Comparison of ENCODE assay signal across 24 mouse cellular contexts in the genomic region with DNA sequence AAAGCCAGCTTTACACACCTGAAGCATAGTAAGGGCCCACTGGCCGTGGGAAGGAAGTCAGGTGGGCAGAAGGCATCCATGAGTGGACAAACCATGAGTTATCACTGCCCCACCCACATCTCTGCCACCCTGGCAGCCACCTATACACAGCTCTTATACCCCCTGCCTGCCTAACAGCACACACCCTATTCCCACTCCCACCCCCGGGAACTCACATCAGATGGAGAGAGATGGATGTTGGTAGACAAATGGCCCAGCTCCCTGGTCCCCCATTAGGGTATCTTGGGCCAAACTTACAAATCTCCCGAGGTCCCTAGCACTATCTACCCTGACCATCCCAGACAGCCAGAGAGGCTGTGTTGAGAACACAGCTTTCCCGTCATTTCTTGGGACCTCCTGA.
"Had no signal": no experiment of that assay in that cellular context is flagged by ENCODE, and none has a peak within 500 bp of the region (broad histone marks: within the 10 kb centered on the region; RNA-seq: fewer than 3 reads in every experiment).

No protein-coding gene starts in this region.

- DNase-seq: cerebellum, adult 2 months; cerebellum, adult 8-10 months; cerebellum, adult 9-10 months; cerebellum, adult 9-11 months; cerebellum, postnatal 10 days; cerebellum, postnatal 14 days; cerebellum, postnatal 25 days; cerebellum, postnatal 36 days; embryo, embryonic 11 days; forebrain, postnatal 0 days; gastrocnemius, postnatal 10 days; gastrocnemius, postnatal 14 days; gastrocnemius, postnatal 36 days; heart, adult 18-20 months; heart, adult 2 months had no signal

- H3K9me3 ChIP-seq: embryonic facial prominence, embryonic 12.5 days; embryonic facial prominence, embryonic 13.5 days; embryonic facial prominence, embryonic 15.5 days; forebrain, embryonic 10.5 days; forebrain, embryonic 12.5 days; forebrain, embryonic 13.5 days; forebrain, embryonic 15.5 days; heart, embryonic 10.5 days had no signal

- H3K4me3 ChIP-seq: embryonic facial prominence, embryonic 12.5 days; embryonic facial prominence, embryonic 13.5 days; embryonic facial prominence, embryonic 15.5 days; erythroblast, embryonic 14.5 days; forebrain, embryonic 10.5 days; forebrain, embryonic 12.5 days; forebrain, embryonic 13.5 days; forebrain, embryonic 15.5 days; heart, adult 2 months; heart, embryonic 10.5 days had no signal

- H3K27ac ChIP-seq: embryonic facial prominence, embryonic 12.5 days; forebrain, embryonic 12.5 days; forebrain, embryonic 13.5 days; forebrain, embryonic 15.5 days; heart, adult 2 months; heart, embryonic 10.5 days had no signal

- H3K27me3 ChIP-seq: embryonic facial prominence, embryonic 12.5 days; embryonic facial prominence, embryonic 13.5 days; embryonic facial prominence, embryonic 15.5 days; forebrain, embryonic 15.5 days had no signal

- H3K36me3 ChIP-seq: embryonic facial prominence, embryonic 12.5 days; embryonic facial prominence, embryonic 13.5 days; embryonic facial prominence, embryonic 15.5 days; forebrain, embryonic 10.5 days; forebrain, embryonic 12.5 days; forebrain, embryonic 15.5 days; heart, embryonic 10.5 days had no signal
